Mouse (Mus musculus): ENCODE measurements at regions not wholly inside any gene's neighbourhood (a gene's known extent, or its start where the extent isn't known, plus 50 kb on each side); places are given as distances from the start of the nearest gene placed in this dataset.

- no peak for TF ChIP-seq CTCF (IDR thresholded peaks at IDR 0.05; ENCODE audit: borderline replicate concordance, insufficient read depth, low read depth, low read length)
- no peak for TF ChIP-seq POLR2A (IDR thresholded peaks at IDR 0.05; ENCODE audit: borderline replicate concordance, insufficient read depth, low read length)
Measured at GRCm38 (mm10) chr8:103976488-103976887, 124.9 kb upstream of the Cdh5 start.
